Mouse (Mus musculus): ENCODE data around the gene Pheta2.
"Not testable (repeated sequence)": the region's sequence is repeated elsewhere in the genome, so short reads cannot be mapped to it uniquely, and the experiment has no call there.

Gene Pheta2

GRCm38 (mm10) chr15:82343368-82344287 is 4.9 kb downstream of the Pheta2 start:
- DNase-seq (ENCODE audit: low read depth): no peak

GRCm38 (mm10) chr15:82344971-82345370 is 6.2 kb downstream of the Pheta2 start:
- no peak for DNase-seq (ENCODE audit: low read depth)

GRCm38 (mm10) chr15:82345820-82346470 is 7.2 kb downstream of the Pheta2 start:
- DNase-seq (ENCODE audit: low read depth): peak; percentile 99

- DNase-seq (ENCODE audit: low read depth): peak; percentile 26
Observed at GRCm38 (mm10) chr15:82346580-82347302, 8.0 kb downstream of the Pheta2 start.

- no peak for DNase-seq (ENCODE audit: low read depth)
Observed at GRCm38 (mm10) chr15:82347303-82347676, 8.5 kb downstream of the Pheta2 start.

GRCm38 (mm10) chr15:82347852-82348251 is 9.1 kb downstream of the Pheta2 start:
- DNase-seq (ENCODE audit: low read depth): no peak

GRCm38 (mm10) chr15:82348258-82348998 is 9.7 kb downstream of the Pheta2 start:
- DNase-seq (ENCODE audit: low read depth): peak; percentile 56

GRCm38 (mm10) chr15:82348999-82349341 is 10.2 kb downstream of the Pheta2 start:
- no peak for DNase-seq (ENCODE audit: low read depth)

- no peak for DNase-seq (ENCODE audit: low read depth)
Observed at GRCm38 (mm10) chr15:82350349-82350748, 11.6 kb downstream of the Pheta2 start.

GRCm38 (mm10) chr15:82351480-82351879 is 12.7 kb downstream of the Pheta2 start:
- peak; percentile 55 for DNase-seq (ENCODE audit: low read depth)

- peak; percentile 20 for DNase-seq (ENCODE audit: low read depth)
Observed at GRCm38 (mm10) chr15:82353078-82353744, 14.5 kb downstream of the Pheta2 start.

- DNase-seq (ENCODE audit: low read depth): no peak
Observed at GRCm38 (mm10) chr15:82353745-82354113, 15.0 kb downstream of the Pheta2 start.

GRCm38 (mm10) chr15:82354126-82354945 is 15.6 kb downstream of the Pheta2 start, which contains the start of gene Ndufa6:
Gene Ndufa6 (minus strand): TSS chr15:82354322.
- peak; percentile 99 for DNase-seq (ENCODE audit: low read depth)

- no peak for DNase-seq (ENCODE audit: low read depth)
Observed at GRCm38 (mm10) chr15:82358431-82359260, 19.9 kb downstream of the Pheta2 start.

GRCm38 (mm10) chr15:82361459-82362018 is 22.8 kb downstream of the Pheta2 start:
- DNase-seq (ENCODE audit: low read depth): peak; percentile 64

- no peak for DNase-seq (ENCODE audit: low read depth)
Observed at GRCm38 (mm10) chr15:82362234-82362633, 23.5 kb downstream of the Pheta2 start.

- not testable (repeated sequence) for DNase-seq (ENCODE audit: low read depth)
Observed at GRCm38 (mm10) chr15:82363801-82364200, 25.1 kb downstream of the Pheta2 start.

GRCm38 (mm10) chr15:82364561-82364960 is 25.8 kb downstream of the Pheta2 start:
- not testable (repeated sequence) for DNase-seq (ENCODE audit: low read depth)

- no peak for DNase-seq (ENCODE audit: low read depth)
Observed at GRCm38 (mm10) chr15:82368146-82368545, 29.4 kb downstream of the Pheta2 start.

All from 416B (cell line).